Mouse (Mus musculus) liver, postnatal 0 days (tissue): ENCODE data around the gene Ctsh. TPM values are rescaled to one million over a fixed set of nuclear protein-coding genes. Genes with fewer than 3 reads are reported as not detected.
A peak's percentile ranks its signal among the peaks of the same experiment; 100 is the strongest.
"Not testable (repeated sequence)": the region's sequence is repeated elsewhere in the genome, so short reads cannot be mapped to it uniquely, and the experiment has no call there.

Experiments
- ATAC-seq: fragments of 200-750 bp; cut with Nextera tagmentation; 2 replicates; pipeline ENCODE4 v1.8.0; 2017; ENCODE audit warnings: mild to moderate bottlenecking, moderate library complexity
- DNase-seq: peaks from one replicate; pipeline ENCODE4 v3.0.0-alpha.2; 2016
- H3K27ac ChIP-seq: fragments of 300-500 bp; sonication (generic); 2 replicates; pipeline ENCODE4 v1.5.1; 2014; ENCODE audit warnings: antibody characterized with exemption, moderate library complexity, mild to moderate bottlenecking, low read depth
- H3K27me3 ChIP-seq: fragments of 300-500 bp; sonication (generic); 2 replicates; pipeline ENCODE4 v1.6.1; 2014; ENCODE audit warnings: low read length, control low read depth, mixed read lengths; ENCODE audit not compliant: insufficient read depth
- H3K36me3 ChIP-seq: fragments of 300-500 bp; sonication (generic); replicated peaks from 2 replicates; pipeline ENCODE4 v1.6.1; 2014; ENCODE audit warnings: mild to moderate bottlenecking, control low read depth, low read length, moderate library complexity, mixed read lengths; ENCODE audit not compliant: insufficient read depth
- H3K4me1 ChIP-seq: fragments of 300-500 bp; sonication (generic); 2 replicates; pipeline ENCODE4 v1.6.1; 2014; ENCODE audit warnings: antibody characterized with exemption, mild to moderate bottlenecking, control low read depth; ENCODE audit not compliant: insufficient read depth
- H3K4me2 ChIP-seq: fragments of 300-500 bp; sonication (generic); 2 replicates; pipeline ENCODE4 v1.6.1; 2014; ENCODE audit warnings: low read depth, mild to moderate bottlenecking, low read length, moderate library complexity, mixed read lengths
- H3K4me3 ChIP-seq: fragments of 300-500 bp; sonication (generic); 2 replicates; pipeline ENCODE4 v1.5.1; 2014; ENCODE audit warnings: low read depth, low read length
- H3K9ac ChIP-seq: fragments of 300-500 bp; sonication (generic); replicated peaks from 2 replicates; pipeline ENCODE4 v1.6.1; 2014; ENCODE audit warnings: mild to moderate bottlenecking, moderate library complexity
- H3K9me3 ChIP-seq: fragments of 300-500 bp; sonication (generic); 2 replicates; pipeline ENCODE4 v1.6.1; 2016; ENCODE audit warnings: mild to moderate bottlenecking, control low read depth, low read length, mixed read lengths
- CTCF ChIP-seq: sonication (generic); IDR thresholded peaks from 2 replicates; pipeline ENCODE4 v1.5.1; 2016; ENCODE audit warnings: antibody characterized with exemption, low read depth
- EP300 ChIP-seq: IDR thresholded peaks from 2 replicates; pipeline ENCODE4 v1.6.1; 2016; ENCODE audit warnings: antibody characterized with exemption, low read depth, mild to moderate bottlenecking
- WGBS: fragments of 180-500 bp; shearing (Covaris S2); extraction: QIAGEN DNeasy Blood & Tissue Kit; methylation state at CpG from one replicate; pipeline ENCODE4 v1.1.7; 2014; ENCODE audit not compliant: insufficient replicate concordance; 5-methylcytosine and 5-hydroxymethylcytosine counted together
- polyA plus RNA-seq: library from polyadenylated mRNA; unstranded; fragments of >200 nt; fragmentation: Nextera tagmentation; extraction: Ambion mirVana; gene quantifications from 2 replicates; pipeline ENCODE4 v1.2.1, GENCODE M21; 2015

The Ctsh gene
- polyA plus RNA-seq, 1 experiment from 2014 or later = 328 TPM

GRCm38 (mm10) chr9:90054371-90055145 is 606 bp downstream of the Ctsh start:
- peak; percentile 94 for ATAC-seq
- Histone ChIP-seq H3K4me2 (peak overlapping the region; percentile 65), H3K4me3 (peak overlapping the region; percentile 58), H3K27ac (peak overlapping the region; percentile 97), H3K4me1 (no peaks in the 10 kb centered on the region; the same call in 1 of the 2 replicates), H3K9ac (peak overlapping the region; percentile 71), H3K27me3 (no peaks in the 10 kb centered on the region), H3K36me3 (no peaks in the 10 kb centered on the region), H3K9me3 (no peaks in the 10 kb centered on the region)
- TF ChIP-seq EP300 (no peak), CTCF (peak; percentile 72)
- WGBS = under 1% methylated on average over 37 of the region's 37 CpGs
- DNase-seq = peak; percentile 83

- ATAC-seq = no peak
- H3K27ac ChIP-seq = peak overlapping the region; percentile 97
- no peak for TF ChIP-seq CTCF
- TF ChIP-seq EP300 = no peak
- no peaks in the 10 kb centered on the region; the same call in 1 of the 2 replicates for H3K36me3 ChIP-seq
- H3K27me3 ChIP-seq = no peaks in the 10 kb centered on the region
- H3K9ac ChIP-seq = peak overlapping the region; percentile 71
- H3K4me2 ChIP-seq = peak overlapping the region; percentile 65
- H3K4me1 ChIP-seq = no peaks in the 10 kb centered on the region; the same call in 1 of the 2 replicates
- no peak for DNase-seq
- 31% methylated on average over 5 of the region's 5 CpGs for WGBS
- no peaks in the 10 kb centered on the region for H3K9me3 ChIP-seq
- peak overlapping the region; percentile 58 for H3K4me3 ChIP-seq
These were observed 1.5 kb downstream of the Ctsh start for GRCm38 (mm10) chr9:90055409-90055808.

GRCm38 (mm10) chr9:90055911-90056310 is 2.0 kb downstream of the Ctsh start:
- H3K4me2 ChIP-seq = peak overlapping the region; percentile 65
- peak overlapping the region; percentile 34; the same call in 1 of the 2 replicates for H3K9ac ChIP-seq
- no peaks in the 10 kb centered on the region; the same call in 1 of the 2 replicates for H3K36me3 ChIP-seq
- H3K9me3 ChIP-seq = no peaks in the 10 kb centered on the region
- no peak for TF ChIP-seq EP300
- TF ChIP-seq CTCF = no peak
- no peaks in the 10 kb centered on the region; the same call in 1 of the 2 replicates for H3K4me1 ChIP-seq
- H3K27ac ChIP-seq = no peak overlapping the region
- ATAC-seq (no peak), DNase-seq (no peak)
- H3K4me3 ChIP-seq = peak overlapping the region; percentile 58
- WGBS = 69% methylated on average over 3 of the region's 3 CpGs
- no peaks in the 10 kb centered on the region for H3K27me3 ChIP-seq

- DNase-seq = no peak
- Histone ChIP-seq H3K27me3 (no peaks in the 10 kb centered on the region), H3K4me3 (no peak overlapping the region), H3K27ac (no peak overlapping the region), H3K4me1 (no peaks in the 10 kb centered on the region; the same call in 1 of the 2 replicates), H3K36me3 (peaks cover under 1% of the 10 kb centered on the region), H3K9ac (no peak overlapping the region), H3K4me2 (no peak overlapping the region), H3K9me3 (no peaks in the 10 kb centered on the region)
- WGBS = 67% methylated on average over 2 of the region's 2 CpGs
- no peak for ATAC-seq
- no peak for TF ChIP-seq CTCF
- no peak for TF ChIP-seq EP300
These were observed 2.8 kb downstream of the Ctsh start for GRCm38 (mm10) chr9:90056716-90057115.

- no peaks in the 10 kb centered on the region; the same call in 1 of the 2 replicates for H3K4me1 ChIP-seq
- no peak for TF ChIP-seq EP300
- TF ChIP-seq CTCF = no peak
- H3K9ac ChIP-seq = no peak overlapping the region
- no peak overlapping the region for H3K4me2 ChIP-seq
- H3K4me3 ChIP-seq = no peak overlapping the region
- no peak for DNase-seq
- no peaks in the 10 kb centered on the region for H3K27me3 ChIP-seq
- H3K9me3 ChIP-seq = no peaks in the 10 kb centered on the region
- peak overlapping the region; percentile 44; the same call in 1 of the 2 replicates for H3K27ac ChIP-seq
- peaks cover 11% of the 10 kb centered on the region for H3K36me3 ChIP-seq
- peak; percentile 35; the same call in 1 of the 2 replicates for ATAC-seq
- WGBS = 61% methylated on average over 9 of the region's 9 CpGs
These were observed 6.0 kb downstream of the Ctsh start for GRCm38 (mm10) chr9:90059828-90060573.

- H3K9me3 ChIP-seq = no peaks in the 10 kb centered on the region
- 0 out of 2 replicates have a peak, but pooled peaks have one; percentile 3 for ATAC-seq
- TF ChIP-seq EP300 (no peak), CTCF (no peak)
- no peak overlapping the region for H3K4me2 ChIP-seq
- no peak for DNase-seq
- WGBS = 79% methylated on average over 2 of the region's 2 CpGs
- H3K27ac ChIP-seq = peak overlapping the region; percentile 39; the same call in 1 of the 2 replicates
- H3K4me1 ChIP-seq = no peaks in the 10 kb centered on the region; the same call in 1 of the 2 replicates
- H3K27me3 ChIP-seq = no peaks in the 10 kb centered on the region
- peaks cover 13% of the 10 kb centered on the region for H3K36me3 ChIP-seq
- no peak overlapping the region for H3K4me3 ChIP-seq
- H3K9ac ChIP-seq = no peak overlapping the region
These were observed 6.6 kb downstream of the Ctsh start for GRCm38 (mm10) chr9:90060574-90060875.

GRCm38 (mm10) chr9:90060932-90061331 is 7.0 kb downstream of the Ctsh start:
- H3K4me1 ChIP-seq = not testable (repeated sequence)

More at GRCm38 (mm10) chr9:90060932-90061331, 7.0 kb downstream of the Ctsh start:
- not testable (repeated sequence) for H3K27me3 ChIP-seq, H3K27ac ChIP-seq, ATAC-seq, H3K9ac ChIP-seq, H3K4me2 ChIP-seq, H3K9me3 ChIP-seq, H3K4me3 ChIP-seq, DNase-seq
- peaks cover 17% of the 10 kb centered on the region for H3K36me3 ChIP-seq
- WGBS = 72% methylated on average over 5 of the region's 5 CpGs
